Mouse (Mus musculus): Measurements from ENCODE around the gene Kcmf1. TPM values are rescaled to one million over a fixed set of nuclear protein-coding genes. Genes with fewer than 3 reads are reported as not detected.

Kcmf1 gene
- polyA plus RNA-seq, 1 experiment = 108 TPM

DNA sequence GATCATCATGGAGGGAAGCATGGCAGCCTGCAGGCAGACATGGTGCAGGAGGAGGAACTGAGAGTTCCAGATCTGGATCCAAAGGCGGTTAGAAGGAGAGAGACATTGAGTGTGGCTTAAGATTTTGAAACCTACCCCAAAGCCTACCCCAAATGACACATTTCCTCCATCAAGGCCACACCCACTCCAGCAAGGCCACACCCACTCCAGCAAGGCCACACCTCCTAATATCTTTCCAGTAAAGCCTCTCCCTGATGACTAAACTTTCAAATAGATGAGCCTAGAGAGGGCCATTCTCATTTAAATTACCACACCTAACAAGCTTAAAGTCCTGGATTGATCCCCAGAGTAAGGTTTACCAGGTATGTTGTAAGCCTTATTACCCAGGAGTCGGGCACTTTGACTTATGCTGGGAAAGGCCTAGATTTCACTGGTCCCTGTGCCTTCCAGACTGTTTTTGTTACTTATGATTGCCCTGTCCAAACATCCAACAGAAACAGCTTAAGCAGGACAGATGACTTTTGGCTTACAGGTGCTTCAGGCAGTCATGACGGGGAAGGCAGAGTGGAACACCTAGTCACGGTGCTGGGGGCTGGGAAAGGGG is 30.1 kb upstream of the Kcmf1 start:
- H3K4me1 ChIP-seq (ENCODE audit: control insufficient read depth, insufficient read depth, low read length) = 0 out of 2 replicates have a peak, but pooled peaks cover 2% of the 10 kb centered on the region
- no peak for DNase-seq
- WGBS = 84% methylated on average over 4 of the region's 4 CpGs
- H3K4me3 ChIP-seq (replicated peaks; ENCODE audit: extremely low read depth, low read depth, low read length) = no peak overlapping the region
- no peak for TF ChIP-seq POLR2A (IDR thresholded peaks at IDR 0.05; ENCODE audit: borderline replicate concordance, extremely low read depth, low read depth, low read length)

DNA sequence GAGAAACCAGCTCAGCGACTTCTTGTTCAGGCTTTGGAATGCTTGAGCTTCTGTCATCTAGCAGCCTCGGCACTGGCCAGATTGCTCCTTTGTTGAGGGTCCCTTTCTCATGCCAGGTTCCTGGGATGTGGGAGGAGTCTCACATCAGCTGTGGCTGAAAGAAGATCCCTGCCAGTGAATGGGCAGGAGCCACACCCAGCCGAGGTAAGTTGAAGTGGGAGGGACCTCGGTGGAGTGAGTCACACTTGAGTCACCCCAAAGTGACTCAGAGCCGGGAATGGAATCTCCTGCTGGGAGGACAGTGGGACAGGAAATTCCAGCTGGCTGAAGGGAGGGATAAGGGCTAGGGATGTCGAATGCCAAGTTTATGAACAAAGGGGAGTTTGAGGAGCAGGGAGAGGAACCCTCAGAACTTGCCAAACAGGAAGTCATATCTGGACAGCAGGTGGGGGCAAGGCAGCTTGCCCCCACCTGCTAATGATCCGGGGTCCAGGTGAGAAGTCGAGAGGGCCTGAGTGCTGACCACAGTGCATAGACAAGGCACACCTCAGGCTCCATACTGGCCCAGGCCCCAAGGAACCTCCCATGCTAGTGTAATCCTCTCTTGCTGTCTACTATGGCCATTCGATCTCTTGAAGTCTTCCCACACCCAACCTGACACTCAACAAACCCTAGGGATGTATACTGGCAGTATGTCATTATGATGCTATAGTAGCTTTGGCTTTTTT is 27.1 kb upstream of the Kcmf1 start:
- H3K4me3 ChIP-seq (replicated peaks; ENCODE audit: extremely low read depth, low read depth, low read length) = no peak overlapping the region
- 0 out of 2 replicates have a peak, but pooled peaks cover 2% of the 10 kb centered on the region for H3K4me1 ChIP-seq (ENCODE audit: control insufficient read depth, insufficient read depth, low read length)
- DNase-seq = peak; percentile 41
- no peak for TF ChIP-seq POLR2A (IDR thresholded peaks at IDR 0.05; ENCODE audit: borderline replicate concordance, extremely low read depth, low read depth, low read length)
- TF ChIP-seq CTCF (IDR thresholded peaks at IDR 0.05; ENCODE audit: insufficient read depth, low read length) = no peak
- WGBS = 11% methylated on average over 9 of the region's 9 CpGs

DNA sequence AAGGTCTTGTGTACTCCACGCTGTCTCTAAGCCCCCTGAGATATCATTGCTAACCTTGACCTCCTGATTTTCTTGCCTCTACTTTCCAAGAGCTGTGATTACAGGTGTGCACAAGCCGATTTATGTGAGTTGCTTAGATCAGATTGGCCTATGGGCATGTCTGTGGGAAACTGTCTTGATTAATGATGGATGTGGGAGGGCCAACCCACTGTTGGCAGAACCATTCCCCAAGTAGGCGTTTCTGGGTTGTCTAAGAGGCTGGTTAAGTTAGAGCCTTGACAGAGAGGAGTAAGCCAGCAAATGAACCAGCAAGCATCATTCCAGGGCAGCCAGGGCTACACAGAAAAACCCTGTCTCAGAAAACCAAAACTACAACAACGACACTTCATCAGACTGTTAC is 26.3 kb upstream of the Kcmf1 start:
- WGBS = 66% methylated on average over 4 of the region's 4 CpGs
- Histone ChIP-seq H3K4me3 (replicated peaks; ENCODE audit: extremely low read depth, low read depth, low read length) (no peak overlapping the region), H3K4me1 (ENCODE audit: control insufficient read depth, insufficient read depth, low read length) (0 out of 2 replicates have a peak, but pooled peaks cover 2% of the 10 kb centered on the region)
- no peak for DNase-seq
- TF ChIP-seq POLR2A (IDR thresholded peaks at IDR 0.05; ENCODE audit: borderline replicate concordance, extremely low read depth, low read depth, low read length) (no peak), CTCF (IDR thresholded peaks at IDR 0.05; ENCODE audit: insufficient read depth, low read length) (no peak)

DNA sequence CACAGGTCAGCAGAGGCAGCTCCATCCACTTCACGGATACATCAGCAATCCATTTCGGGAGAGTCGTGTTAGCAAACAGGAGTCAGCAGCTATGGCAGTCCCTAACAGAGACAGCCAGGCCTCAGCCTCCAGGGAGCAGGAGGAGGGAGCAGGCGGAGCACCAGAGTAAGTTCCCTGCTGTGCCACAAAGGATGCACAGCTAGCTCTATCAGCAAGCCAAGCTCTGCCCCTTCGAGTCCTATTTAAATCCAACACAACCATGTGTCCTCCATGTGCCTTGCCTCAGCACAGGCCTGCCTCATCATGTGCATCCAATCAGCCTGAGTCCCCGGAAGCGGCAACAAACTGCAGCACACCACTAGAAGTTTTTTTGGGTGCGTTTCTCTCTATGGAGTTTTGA is 23.6 kb upstream of the Kcmf1 start:
- DNase-seq = no peak
- Histone ChIP-seq H3K4me1 (ENCODE audit: control insufficient read depth, insufficient read depth, low read length) (0 out of 2 replicates have a peak, but pooled peaks cover 2% of the 10 kb centered on the region), H3K4me3 (replicated peaks; ENCODE audit: extremely low read depth, low read depth, low read length) (no peak overlapping the region)
- no peak for TF ChIP-seq CTCF (IDR thresholded peaks at IDR 0.05; ENCODE audit: insufficient read depth, low read length)
- TF ChIP-seq POLR2A (IDR thresholded peaks at IDR 0.05; ENCODE audit: borderline replicate concordance, extremely low read depth, low read depth, low read length) = no peak
- WGBS = 87% methylated on average over 8 of the region's 8 CpGs

DNA sequence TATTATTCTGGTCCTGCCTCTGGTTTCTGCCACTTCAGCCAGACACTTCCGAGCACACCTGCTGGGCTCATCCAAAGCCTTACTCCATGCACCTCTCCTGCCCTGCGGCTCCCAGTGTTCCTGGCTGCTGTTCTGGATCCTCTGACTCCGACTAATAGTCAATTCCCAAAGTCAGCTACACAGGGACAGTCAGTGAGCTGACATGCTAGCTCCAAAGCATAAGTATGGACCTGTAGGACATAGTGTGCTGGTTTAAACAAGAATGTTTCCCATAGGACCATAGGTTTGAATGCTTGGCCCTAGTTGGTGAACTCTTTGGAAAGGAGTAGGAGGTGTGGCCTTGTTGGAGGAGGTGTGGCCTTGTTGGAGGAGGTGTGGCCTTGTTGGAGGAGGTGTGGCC is 21.3 kb upstream of the Kcmf1 start:
- 95% methylated on average over 3 of the region's 3 CpGs for WGBS
- DNase-seq = no peak
- Histone ChIP-seq H3K4me3 (replicated peaks; ENCODE audit: extremely low read depth, low read depth, low read length) (no peak overlapping the region), H3K4me1 (ENCODE audit: control insufficient read depth, insufficient read depth, low read length) (no peaks in the 10 kb centered on the region)
- no peak for TF ChIP-seq CTCF (IDR thresholded peaks at IDR 0.05; ENCODE audit: insufficient read depth, low read length)
- TF ChIP-seq POLR2A (IDR thresholded peaks at IDR 0.05; ENCODE audit: borderline replicate concordance, extremely low read depth, low read depth, low read length) = no peak

DNA sequence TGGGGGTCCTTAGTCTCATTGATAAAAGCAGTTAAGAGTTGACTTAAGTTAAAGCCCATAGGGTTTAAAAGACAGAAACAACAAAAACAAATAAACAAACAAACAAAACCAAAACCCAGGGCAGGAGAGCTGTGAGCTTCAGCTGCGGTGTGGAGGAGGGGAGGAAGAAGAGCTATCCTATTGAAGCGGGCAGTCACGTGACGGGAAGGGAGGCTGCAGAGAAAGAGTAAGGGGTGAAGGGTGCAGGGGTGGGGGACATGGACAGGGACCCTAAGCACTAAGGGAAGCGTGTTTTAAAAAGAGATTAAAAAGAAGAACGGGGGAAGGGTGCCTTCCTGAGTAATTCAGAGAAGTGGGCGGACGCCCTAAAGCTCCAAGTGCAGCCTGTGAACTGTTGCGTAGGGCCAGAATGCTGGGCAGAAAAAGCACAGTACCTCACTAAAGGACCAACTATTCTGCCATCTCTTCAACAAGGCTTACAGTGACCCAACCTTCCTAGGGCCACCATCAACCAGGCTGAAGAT is 18.8 kb upstream of the Kcmf1 start:
- DNase-seq = no peak
- Histone ChIP-seq H3K4me3 (replicated peaks; ENCODE audit: extremely low read depth, low read depth, low read length) (no peak overlapping the region), H3K4me1 (ENCODE audit: control insufficient read depth, insufficient read depth, low read length) (no peaks in the 10 kb centered on the region)
- TF ChIP-seq POLR2A (IDR thresholded peaks at IDR 0.05; ENCODE audit: borderline replicate concordance, extremely low read depth, low read depth, low read length) (no peak), CTCF (IDR thresholded peaks at IDR 0.05; ENCODE audit: insufficient read depth, low read length) (no peak)
- 70% methylated on average over 9 of the region's 9 CpGs for WGBS

DNA sequence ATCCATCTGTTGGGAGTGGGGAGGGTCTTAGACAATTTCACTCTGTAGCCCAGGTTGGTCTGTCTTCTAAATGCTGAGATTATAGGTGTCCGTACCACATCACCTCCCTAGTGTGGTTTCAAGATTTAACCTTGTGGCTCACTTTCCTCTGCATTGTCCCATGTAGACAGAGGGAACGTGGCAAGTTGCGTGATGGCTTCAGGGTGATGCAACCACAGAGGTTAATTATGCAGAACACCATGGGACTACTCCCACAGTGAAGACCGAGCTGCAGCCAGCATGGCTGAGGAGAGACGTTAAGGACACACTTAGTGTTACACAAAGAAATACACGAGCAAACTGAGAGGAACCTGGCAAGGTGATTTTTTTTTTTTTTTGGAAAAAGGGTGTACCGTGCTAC is 16.6 kb upstream of the Kcmf1 start:
- Histone ChIP-seq H3K4me1 (ENCODE audit: control insufficient read depth, insufficient read depth, low read length) (no peaks in the 10 kb centered on the region), H3K4me3 (replicated peaks; ENCODE audit: extremely low read depth, low read depth, low read length) (no peak overlapping the region)
- DNase-seq = no peak
- WGBS = 80% methylated on average over 7 of the region's 7 CpGs
- TF ChIP-seq CTCF (IDR thresholded peaks at IDR 0.05; ENCODE audit: insufficient read depth, low read length) (no peak), POLR2A (IDR thresholded peaks at IDR 0.05; ENCODE audit: borderline replicate concordance, extremely low read depth, low read depth, low read length) (no peak)

DNA sequence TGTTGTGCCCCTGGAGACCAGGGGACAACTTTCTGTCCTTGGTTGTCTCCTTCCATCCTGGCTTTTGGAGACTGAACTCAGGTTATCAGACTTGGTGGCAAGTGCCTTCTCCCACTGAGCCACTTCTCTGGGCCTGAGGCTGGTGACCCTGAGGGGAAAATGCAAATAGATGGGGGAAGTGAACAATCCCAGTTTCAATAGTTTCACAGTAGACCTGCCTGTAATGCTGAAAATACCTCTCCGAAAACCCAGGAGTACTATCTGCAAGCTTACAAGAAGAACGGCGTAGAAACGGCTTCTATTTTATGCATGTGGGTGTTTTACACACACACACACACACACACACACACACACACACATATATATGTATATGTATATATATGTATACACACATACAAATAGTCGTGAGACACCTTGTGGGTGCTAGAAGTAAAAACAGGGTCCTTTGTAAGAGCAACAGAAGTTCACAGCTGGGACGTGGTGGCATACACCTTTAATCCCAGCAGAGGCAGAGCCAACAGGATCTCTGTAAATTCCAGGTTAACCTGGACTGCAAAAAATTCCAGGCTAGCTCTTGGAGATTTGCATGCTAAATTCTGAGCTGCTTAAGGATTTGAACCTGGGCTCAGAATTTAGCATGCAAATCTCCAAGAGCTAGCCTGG is 14.4 kb upstream of the Kcmf1 start:
- TF ChIP-seq POLR2A (IDR thresholded peaks at IDR 0.05; ENCODE audit: borderline replicate concordance, extremely low read depth, low read depth, low read length) = no peak
- no peak for TF ChIP-seq CTCF (IDR thresholded peaks at IDR 0.05; ENCODE audit: insufficient read depth, low read length)

DNA sequence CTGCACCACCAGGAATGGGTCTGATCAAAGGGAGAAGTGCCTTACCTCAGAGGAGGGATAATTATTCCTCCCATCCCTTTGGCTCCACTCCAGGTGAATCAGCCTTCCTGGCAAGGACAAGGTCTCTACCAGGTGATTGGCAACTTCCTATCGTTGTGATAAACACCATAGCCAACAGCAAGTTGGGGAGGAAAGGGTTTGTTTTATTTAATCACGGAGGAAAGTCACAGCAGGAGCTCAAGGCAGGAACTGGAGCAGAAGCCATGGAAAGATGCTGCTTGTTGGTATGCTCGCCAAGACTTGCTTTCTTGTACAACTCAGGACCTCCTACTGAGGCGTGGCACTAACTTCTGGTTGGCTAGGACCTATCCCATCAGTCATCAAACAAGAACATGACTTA is 11.5 kb upstream of the Kcmf1 start:
- no peak for DNase-seq
- TF ChIP-seq POLR2A (IDR thresholded peaks at IDR 0.05; ENCODE audit: borderline replicate concordance, extremely low read depth, low read depth, low read length) = no peak
- TF ChIP-seq CTCF (IDR thresholded peaks at IDR 0.05; ENCODE audit: insufficient read depth, low read length) = no peak
- H3K4me3 ChIP-seq (replicated peaks; ENCODE audit: extremely low read depth, low read depth, low read length) = no peak overlapping the region
- WGBS = 48% methylated on average over 4 of the region's 4 CpGs
- no peaks in the 10 kb centered on the region for H3K4me1 ChIP-seq (ENCODE audit: control insufficient read depth, insufficient read depth, low read length)

More for the DNA sequence above, 14.4 kb upstream of the Kcmf1 start:
- DNase-seq = no peak
- Histone ChIP-seq H3K4me1 (ENCODE audit: control insufficient read depth, insufficient read depth, low read length) (no peaks in the 10 kb centered on the region), H3K4me3 (replicated peaks; ENCODE audit: extremely low read depth, low read depth, low read length) (no peak overlapping the region)
- 79% methylated on average over 6 of the region's 6 CpGs for WGBS

Data from lung, adult 2 months (tissue).